Mouse (Mus musculus): ENCODE results near the gene Vamp1.
A peak's percentile ranks its signal among the peaks of the same experiment; 100 is the strongest.

Vamp1 gene

DNA sequence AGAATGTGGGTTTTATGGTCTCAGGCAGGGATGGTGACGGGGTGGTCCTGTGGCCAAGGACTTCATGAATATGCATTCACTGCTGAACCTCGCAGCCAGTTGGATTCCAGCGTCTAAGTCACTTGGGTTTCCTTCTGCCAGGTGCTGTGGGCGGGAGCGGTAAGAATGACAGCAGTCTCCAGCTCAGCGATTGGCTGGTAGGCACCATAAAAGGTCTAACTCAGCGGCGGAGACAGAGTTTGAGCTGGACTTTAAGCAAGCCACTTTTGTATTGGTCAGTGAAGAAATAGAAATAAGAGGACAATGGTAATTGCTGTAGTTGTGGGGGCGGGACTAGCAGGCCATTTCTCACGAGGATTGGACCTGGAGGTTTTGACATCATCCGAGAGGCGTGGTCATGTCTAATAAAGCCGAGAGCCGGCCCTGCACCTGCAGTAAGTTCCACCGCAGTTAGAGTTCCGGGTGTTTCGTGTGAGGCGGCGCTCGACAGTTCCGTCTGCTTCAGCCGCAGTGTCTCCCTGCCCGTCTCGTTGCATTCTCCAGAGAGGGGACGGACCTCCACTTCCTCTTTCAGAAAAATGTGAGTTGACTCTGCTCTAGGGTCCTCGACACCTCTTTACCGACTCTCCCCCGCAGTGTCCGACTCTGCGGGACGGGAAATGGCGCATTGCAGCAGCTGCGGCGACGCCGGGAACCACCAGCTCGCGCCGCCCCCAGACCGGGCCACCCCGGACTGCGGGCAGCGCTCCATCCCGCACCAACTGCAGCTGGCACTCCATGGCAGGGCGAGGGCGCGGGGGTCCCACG lies at the start of gene Vamp1:
Vamp1 (plus strand) TSS at position 404 of the 807 bp plus-strand sequence.
- peak; percentile 82 to 89 for DNase-seq (ENCODE audit: low spot score in 2 of 2)

DNA sequence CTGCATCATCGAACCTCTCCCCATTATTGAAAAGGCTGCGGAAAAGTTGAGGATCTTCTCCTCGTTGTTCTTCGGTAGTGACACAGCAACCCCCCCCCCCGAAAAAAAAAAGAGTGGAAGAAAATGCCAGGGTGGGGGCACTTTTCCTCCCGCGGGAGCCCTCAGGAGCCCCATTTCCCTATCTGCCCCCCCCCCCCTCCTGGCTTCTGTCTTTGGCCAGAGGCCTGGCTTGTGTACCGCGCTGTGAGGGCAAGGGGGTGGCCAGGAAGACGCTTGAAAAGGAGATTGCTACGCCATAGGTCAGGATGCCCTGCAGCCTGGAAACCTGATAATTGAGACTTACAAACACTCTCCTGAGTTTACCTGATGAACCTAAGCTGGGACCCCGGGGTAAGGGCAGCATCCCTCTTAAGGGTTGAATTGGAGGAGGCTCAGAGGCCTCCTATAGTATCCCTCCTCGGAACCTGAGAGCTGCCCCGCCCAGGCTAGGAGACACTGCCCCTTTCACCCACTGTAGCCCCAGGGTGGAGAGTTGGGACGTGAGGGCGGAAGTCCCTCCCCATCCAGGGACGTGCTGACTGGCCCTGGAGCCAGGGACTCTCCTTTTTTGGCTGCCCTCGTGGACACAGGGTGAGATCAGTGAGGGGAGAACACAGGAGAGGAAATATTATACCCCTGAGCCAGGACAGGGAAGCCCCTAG lies 49.1 kb upstream of the Vamp1 start, which contains the start of gene Gapdh:
Gapdh (minus strand) TSS at position 417 of the 701 bp plus-strand sequence.
- DNase-seq (ENCODE audit: low spot score in 2 of 2) = no peak

DNA sequence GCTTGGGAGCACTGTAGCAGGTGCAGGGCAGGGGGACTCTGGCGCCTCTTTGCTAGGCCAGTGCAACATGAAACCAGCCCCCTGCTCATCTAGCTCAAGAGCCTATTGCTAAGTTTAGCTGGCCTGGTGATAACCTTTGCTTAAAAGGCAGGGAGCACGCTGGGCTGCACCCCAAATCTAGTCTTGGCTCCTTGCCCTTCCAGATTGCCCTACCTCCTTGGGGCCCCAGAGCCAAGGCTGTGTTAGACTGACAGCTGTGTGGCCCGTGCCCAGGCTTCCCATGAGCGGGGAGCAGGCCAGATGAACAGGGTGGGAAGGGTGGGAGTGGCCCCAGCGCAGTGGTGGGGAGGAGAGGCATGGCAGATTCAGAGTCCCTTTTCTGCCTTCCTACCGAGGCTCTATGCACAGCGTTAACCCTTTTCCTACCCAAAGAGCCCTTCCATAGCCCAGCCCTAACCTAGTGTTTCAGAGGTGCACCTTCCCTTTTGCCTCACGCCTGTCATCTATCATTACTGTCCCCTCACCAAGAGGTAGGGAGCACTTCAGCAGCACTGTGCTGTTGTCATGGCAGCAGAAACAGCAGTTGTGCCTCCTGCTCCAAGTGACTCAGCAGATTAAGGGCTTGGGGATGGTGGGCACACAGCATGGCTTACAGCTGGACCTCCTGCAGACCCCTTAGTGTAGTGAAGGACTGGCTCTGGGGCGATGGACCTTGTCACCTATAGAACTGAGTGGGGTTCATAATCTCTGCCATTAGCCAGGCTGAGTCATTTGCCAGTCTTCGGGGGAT lies 48.3 kb upstream of the Vamp1 start:
- DNase-seq (ENCODE audit: low spot score in 2 of 2) = no peak

DNA sequence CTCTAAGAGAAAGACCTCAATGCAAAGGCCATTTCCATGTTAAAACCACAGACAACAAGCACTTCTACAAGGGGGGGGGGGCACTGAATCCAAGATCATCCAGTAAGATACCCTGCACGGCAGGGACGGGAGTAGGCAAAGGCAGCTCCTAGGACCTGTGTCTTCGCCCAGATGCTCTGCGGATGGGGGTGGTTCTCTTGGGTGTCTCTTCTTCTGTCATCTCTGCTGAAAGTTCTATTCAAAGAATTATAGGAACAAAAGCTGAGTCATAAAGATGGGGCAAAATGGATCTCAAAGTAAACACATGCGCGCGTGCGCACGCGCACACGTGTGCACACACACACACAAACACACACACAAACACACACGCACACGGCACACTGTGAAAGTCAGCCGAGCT lies 47.3 kb upstream of the Vamp1 start:
- no peak for DNase-seq (ENCODE audit: low spot score in 2 of 2)

DNA sequence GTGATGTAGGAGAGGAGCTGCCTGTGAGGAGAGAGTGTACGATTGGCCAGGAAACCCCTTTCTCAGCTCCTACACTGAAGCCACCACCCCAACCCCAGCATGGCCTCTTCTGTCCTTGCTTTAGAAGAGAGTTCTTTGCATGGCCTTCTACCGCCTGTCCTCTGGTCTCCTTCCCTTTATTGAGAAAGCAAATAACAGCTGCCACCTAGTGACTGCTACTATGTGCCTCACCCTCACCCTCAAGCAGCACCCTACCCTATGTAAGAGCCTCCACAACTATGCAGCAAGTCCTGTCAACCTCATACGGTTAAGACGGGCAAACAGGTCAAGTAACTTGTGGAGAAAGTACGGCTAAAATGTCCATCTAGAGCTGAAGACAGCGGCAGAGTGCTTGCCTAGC lies 45.2 kb upstream of the Vamp1 start:
- no peak for DNase-seq (ENCODE audit: low spot score in 2 of 2)

DNA sequence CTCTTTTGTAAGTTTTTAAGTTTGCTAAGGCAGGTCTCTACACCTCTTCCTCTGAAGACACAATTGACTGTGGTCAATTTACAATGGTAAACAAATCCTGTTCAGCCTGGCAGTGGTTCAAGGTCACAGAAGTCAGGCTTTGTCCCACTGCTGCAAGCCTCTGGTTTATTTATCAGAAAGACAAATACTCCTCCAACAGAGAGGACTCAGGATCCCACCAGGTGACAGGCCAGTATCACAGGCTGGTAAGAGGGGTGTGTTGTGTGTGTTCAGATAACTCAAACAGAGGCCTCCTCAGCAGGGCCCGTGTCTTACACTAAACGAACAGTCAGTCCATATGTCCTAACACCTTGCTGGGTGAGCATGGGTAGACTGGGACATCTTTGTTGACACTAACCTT lies 42.9 kb upstream of the Vamp1 start:
- DNase-seq (ENCODE audit: low spot score in 2 of 2) = no peak

DNA sequence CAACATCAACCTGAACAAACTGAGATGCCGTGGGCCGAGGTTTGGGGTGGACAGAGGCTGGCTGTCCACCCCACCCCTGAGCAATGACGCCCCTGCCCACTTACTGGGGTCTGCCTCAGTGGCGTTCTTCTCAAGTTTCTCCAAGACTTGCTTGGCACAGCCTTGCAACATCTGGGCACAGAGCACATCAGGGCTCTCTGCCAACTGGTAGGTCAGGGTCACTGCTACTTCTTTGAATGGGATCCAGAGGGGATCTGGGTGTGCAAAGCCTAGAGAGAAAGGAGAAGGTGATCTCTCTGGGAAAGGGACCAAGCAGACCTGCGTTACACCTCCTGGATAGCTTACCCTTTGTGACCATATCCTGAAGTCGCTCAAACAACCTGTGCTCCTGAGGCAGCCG lies 42.1 kb upstream of the Vamp1 start:
- no peak for DNase-seq (ENCODE audit: low spot score in 2 of 2)

DNA sequence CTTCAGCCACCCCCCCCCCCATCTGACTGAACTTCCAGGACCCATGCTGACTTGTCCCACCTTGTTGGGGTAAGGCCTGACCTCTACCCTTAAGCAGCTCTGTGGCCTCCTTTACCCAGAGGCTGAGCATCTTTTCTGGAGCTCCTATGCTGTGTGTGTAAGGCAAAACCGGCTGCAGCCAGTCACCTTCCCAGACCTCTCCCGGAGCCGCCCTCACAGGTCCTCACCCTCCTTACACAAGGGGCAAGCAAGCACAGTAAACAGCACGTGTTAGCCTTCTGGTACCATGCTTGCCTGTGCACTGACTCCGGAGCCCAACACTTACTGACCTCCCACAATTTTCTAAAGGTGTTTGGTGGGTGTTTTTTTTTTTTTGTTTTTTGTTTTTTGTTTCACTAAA lies 39.9 kb upstream of the Vamp1 start:
- no peak for DNase-seq (ENCODE audit: low spot score in 2 of 2)

DNA sequence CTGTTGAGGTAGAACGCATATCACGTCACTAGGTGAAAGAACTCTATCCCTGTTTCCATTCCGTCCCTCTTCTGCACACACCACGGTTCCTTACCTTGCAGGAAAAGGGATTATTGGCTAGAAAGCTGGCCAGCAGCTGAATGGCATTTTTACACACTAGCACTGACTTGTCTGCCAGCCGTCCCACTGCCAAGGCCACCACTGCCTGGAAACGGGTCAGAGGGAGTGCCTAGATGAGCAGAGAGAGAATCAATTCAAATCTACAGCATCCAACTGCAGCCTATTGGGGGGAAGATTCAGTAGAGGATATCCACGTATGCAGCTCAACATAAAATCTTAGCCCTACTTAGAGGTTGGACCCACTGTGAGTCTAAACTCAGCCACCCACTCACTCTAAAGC lies 35.8 kb upstream of the Vamp1 start:
- no peak for DNase-seq (ENCODE audit: low spot score in 2 of 2)

DNA sequence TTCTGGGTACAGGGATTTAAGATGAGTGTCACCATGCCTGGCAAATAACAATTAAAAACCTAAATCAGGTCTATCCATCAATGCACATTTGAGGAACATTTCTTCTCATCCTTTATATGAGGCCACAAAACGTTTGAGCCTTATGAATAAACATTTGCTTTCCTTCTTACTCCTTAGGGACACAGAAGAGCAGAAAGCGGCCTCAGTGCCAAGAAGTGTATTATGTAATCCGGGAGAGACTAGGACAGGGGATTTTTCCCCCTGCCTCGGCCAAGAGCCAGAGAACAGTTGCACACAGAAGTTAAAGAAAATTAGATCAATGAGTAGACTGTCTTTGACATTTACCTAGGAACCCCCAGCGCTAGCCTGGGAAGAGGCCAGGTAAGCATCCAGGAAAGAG lies 33.2 kb upstream of the Vamp1 start:
- DNase-seq (ENCODE audit: low spot score in 2 of 2) = no peak

DNA sequence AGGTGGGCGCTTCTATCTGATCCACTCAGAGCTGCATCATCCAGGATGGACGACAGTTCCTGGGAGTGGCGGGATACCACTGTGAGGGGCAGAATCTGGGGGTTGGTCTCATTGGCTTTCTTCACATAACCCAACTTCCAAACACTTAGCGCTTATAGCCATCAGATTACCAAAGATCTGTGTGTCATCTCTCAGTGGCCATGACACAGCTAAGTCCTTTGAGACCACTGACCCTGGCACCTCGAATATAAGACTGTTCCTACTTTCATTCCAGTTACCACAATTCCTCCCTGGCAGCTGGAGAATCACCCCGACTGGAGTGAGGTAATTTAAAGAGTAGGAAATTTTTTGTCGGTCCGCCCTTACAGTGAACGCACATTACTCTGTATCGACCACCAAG lies 29.1 kb upstream of the Vamp1 start:
- no peak for DNase-seq (ENCODE audit: low spot score in 2 of 2)

DNA sequence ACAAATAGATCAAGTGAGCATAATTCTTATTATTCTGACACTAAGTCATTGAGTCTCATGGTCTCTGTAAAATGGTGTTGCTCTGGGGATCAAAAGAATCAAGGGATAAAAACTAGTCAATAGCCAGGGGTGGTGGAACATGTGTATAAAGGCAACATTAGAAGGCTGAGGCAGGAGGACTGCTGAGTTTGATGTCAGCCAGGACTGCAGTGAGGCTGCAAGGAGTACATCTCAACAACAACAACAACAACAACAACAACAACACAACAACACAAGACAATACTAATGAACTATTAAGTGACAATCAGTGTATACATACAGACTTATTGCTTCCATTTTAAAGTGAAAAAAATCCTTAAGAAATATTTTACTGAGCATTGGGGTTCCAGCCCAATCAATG lies 24.5 kb upstream of the Vamp1 start:
- no peak for DNase-seq (ENCODE audit: low spot score in 2 of 2)

DNA sequence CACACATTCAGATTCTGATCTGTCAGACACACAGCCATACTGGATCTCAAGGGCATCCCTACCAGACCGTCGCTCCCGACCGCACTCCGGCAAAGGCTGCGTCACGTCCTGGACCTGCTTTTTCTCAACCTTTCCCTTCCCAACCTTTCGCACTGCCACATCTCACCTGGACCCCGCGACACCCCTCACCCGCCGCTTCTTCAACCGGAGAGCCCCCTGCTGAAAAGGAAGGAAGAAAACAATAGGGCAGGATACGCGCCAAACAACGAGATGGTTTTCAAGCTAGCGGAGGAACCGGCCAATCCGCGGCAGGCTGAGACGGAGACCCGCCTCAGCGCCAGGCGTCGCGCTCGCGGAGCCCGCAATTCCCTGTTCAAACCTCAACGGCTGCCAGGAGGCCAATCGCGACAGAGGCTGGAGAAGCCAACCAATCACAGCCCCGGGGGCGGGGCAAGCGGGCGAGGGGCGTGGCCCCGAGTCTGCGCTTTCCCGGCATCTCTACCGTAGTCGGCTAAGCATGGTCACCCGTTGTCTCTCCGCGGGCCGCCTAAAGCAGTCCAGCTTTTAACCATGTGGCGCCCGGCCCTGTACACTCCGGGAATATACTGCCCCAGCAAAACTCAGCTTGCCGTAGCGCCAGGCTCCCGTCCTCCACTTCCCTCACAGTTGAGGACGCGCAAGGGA lies 23.9 kb upstream of the Vamp1 start, which contains the start of the genes Ncapd2 and Mrpl51:
Ncapd2 (minus strand) TSS at position 370 of the 684 bp plus-strand sequence.
Mrpl51 (plus strand) TSS at position 470 of the 684 bp plus-strand sequence.
- peak; percentile 94 to 97 for DNase-seq (ENCODE audit: low spot score in 2 of 2)

DNA sequence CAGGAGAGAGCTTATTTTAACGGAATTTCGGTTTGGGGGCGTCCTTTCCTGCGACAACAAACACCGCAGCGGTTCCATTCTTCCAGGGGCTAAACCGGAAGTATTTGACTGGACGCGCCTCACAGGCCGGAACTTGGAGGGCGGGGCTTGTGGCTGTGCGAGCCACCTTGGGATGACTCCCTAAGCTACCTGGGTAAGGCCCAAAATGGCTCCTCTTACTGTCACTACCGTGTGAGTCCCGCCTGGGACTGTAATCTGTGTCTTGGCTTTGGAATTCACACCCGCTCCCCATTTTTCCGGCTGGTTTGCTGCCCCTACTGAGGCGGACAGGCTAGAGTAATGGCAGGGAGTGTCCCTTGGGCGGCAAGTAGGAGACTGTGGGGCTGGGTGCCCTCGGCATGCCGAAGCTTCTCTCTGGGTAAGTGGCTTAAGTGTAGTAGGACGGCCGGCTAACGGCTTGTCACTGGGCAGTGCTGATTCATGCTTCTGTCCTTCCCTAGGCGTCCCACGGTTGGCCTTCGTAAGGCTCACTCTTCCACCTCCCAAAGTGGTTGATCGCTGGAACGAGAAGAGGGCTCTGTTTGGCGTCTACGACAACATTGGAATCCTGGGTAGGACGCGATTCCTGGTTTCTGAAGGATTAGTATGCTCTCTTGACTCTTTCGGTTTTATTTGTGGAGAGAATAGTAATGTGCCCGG lies 23.2 kb upstream of the Vamp1 start:
- DNase-seq (ENCODE audit: low spot score in 2 of 2) = peak; percentile 82 to 89

DNA sequence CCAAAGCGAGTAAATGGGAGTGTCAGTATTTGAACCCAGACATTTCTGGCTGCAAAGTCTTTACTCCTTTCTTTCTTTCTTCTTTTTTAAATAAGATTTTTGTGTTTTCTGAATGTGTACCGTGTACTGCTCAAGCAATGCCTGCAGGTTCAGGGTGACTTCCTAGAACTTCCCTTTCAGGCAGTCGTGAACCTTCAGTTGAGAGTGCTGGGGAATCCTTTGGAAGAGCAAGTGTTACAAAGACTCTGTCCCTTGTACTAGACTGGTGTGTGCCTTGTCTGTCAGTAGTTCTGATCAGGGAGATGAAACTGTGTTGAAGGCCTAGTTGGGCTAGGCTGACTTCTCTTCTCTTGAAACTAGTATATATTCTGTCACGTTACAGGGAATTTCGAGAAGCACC lies 22.5 kb upstream of the Vamp1 start:
- no peak for DNase-seq (ENCODE audit: low spot score in 2 of 2)

DNA sequence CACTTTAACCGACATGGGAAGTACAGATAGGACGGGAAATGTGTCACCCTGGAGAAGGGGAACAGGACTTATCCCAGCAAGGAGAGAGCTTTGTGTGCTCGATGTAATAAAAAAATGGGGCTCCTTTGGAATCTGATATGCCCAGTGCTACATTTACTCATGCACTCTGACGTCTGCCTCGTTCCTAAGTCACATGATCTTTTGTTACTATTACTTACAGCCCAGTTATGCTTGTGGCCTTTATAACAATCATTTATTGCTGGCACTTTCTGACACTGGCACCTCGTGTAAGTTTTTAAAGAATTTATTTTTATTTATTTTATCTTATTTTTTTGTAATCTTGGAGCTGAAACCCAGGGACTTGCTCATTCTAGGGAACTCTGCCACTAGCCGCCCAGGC lies 22.0 kb upstream of the Vamp1 start:
- DNase-seq (ENCODE audit: low spot score in 2 of 2) = no peak

DNA sequence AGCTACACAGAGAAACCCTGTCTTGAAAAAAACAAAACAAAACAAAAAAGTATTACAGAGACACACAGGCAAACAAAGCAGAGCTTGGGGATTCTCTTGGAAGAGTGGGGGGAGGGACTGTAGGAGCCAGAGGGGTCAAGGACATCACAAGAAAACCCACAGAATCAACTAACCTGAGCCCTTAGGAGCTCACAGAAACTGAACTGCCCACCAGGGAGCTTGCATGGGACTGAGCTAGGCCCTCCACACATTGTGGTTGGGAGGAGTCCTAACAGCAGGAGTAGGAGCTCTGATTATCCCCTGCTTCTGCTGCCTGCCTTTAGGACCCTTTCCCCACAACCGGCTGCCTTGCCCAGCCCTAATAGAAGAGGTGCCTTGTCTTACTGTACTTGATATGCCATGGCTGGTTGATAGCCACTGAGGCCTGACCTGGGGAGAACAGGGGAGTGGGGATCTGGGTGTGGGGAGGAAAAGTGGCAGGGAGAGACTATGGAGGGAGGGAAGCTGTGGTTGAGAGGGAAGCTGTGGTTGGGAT lies 19.7 kb upstream of the Vamp1 start:
- no peak for DNase-seq (ENCODE audit: low spot score in 2 of 2)

DNA sequence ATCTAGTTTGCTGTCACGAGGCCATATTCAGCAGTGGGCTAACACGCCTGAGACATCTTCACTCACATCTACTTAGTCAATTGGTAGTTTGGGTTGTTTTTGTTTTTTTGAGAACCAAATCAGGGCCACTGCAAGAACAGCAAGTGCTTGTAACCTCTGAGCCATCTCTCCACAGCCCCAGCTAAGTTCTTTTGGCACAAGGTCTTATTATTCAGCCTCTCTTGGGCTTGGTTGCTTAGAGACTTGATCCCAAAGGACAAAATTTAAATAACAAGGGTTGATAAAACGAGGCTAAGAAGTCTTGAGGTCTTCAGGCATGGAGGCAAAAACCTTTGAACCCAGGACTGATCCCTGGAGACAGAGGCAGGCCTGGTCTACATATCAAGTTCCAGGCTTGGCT lies 19.1 kb upstream of the Vamp1 start:
- DNase-seq (ENCODE audit: low spot score in 2 of 2) = no peak

DNA sequence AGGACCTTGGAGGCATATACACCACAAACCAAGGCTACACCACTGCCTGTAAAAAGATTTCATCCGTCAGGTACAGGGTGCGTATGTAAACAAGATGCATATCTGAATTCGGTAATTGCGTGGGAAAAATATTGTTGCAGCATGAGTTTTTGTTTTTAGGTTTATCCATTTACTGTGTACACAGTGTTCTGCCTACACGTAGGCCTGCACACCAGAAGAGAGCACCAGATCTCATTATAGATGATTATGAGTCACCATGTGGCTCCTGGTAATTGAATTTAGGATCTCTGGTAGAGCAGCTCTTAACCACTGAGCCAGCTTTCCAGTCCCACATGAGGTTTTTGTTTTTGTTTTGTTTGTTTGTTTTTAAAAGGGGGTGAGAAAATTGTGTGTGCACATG lies 18.2 kb upstream of the Vamp1 start:
- no peak for DNase-seq (ENCODE audit: low spot score in 2 of 2)

DNA sequence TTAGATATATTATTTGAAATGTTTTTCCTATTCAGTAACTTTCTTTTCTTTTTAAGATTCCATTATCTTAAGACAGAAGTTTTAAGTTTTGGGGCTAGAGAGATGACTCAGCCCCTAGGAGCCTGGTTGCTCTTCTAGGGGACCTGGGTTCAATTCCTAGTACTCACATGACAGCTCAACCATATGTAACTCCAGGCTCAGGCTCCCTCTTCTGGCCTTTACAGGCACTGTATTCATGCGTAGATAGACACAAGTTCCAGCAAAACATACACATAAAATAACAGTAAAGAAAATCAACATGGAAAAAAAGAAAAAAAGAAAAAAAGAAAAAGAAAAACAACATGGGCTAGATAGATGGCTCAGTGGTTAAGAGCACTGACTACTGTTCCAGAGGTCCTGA lies 4.9 kb upstream of the Vamp1 start:
- no peak for DNase-seq (ENCODE audit: low spot score in 2 of 2)

DNA sequence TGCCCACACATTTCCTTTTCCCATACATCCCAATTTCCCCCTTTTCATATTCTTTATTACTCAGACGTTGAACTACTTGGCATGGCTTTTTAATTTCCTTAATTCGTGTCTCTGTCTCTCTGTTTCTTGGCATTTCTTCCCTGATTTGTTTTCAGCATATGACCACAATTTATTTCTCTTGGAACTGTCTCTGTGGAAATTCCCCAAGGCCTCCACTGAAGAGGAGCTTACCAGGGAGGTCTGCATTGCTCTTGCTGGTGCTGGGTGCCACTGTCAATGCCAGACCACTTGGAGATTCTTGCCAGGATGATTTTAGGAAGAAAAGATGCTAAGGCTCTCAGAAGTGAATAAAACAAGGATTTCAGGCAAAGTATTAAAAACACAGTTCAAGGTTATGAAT lies 2.7 kb upstream of the Vamp1 start:
- no peak for DNase-seq (ENCODE audit: low spot score in 2 of 2)
